Mouse (Mus musculus) spleen, adult 10 weeks (tissue): ENCODE measurements around the gene Clba1. TPM values are rescaled to one million over a fixed set of nuclear protein-coding genes. Genes with fewer than 3 reads are reported as not detected.

ENCODE experiments used
- polyA plus RNA-seq: library from polyadenylated mRNA; stranded (reverse); fragments of 350-450 nt; fragmentation: Illumina TruSeq; extraction: RNeasy Lipid Tissue Mini Kit (QIAGEN cat#74804); gene quantifications from one replicate; pipeline ENCODE4 v1.2.3, GENCODE M21; 2015; ENCODE audit warnings: low replicate concordance; ENCODE audit not compliant: insufficient read depth

Clba1 gene
- polyA plus RNA-seq = 0.54 TPM

GRCm38 (mm10) chr12:112808587-112809364, at the start of gene Clba1:
Clba1 (plus strand) TSS chr12:112808937.

GRCm38 (mm10) chr12:112760154-112760926, 48.4 kb upstream of the Clba1 start, which contains the start of gene Pld4:
Pld4 (plus strand) TSS chr12:112760655.

GRCm38 (mm10) chr12:112801864-112802846, 6.6 kb upstream of the Clba1 start, which contains the start of gene Ahnak2:
Ahnak2 (minus strand) TSS chr12:112802657.

GRCm38 (mm10) chr12:112829244-112829864, 20.6 kb downstream of the Clba1 start, which contains the start of gene Cdca4:
Cdca4 (minus strand) TSS chr12:112829423.

Other genes starting within 250 kb of the Clba1 start
- gene Inf2, start 220.2 kb upstream of the Clba1 start, polyA plus RNA-seq = 12.3 TPM
- 7.2 TPM for gene Adssl1, start 188.9 kb upstream of the Clba1 start, polyA plus RNA-seq
- 12.7 TPM for gene Siva1, start 164.3 kb upstream of the Clba1 start, polyA plus RNA-seq
- gene Akt1, start 134.1 kb upstream of the Clba1 start, polyA plus RNA-seq = 39.7 TPM
- gene Zbtb42, start 130.1 kb upstream of the Clba1 start, polyA plus RNA-seq = 1.7 TPM
- 4.6 TPM for gene Cep170b, start 88.5 kb upstream of the Clba1 start, polyA plus RNA-seq
- 283 TPM for gene Pld4, start 48.3 kb upstream of the Clba1 start, polyA plus RNA-seq
- gene Ahnak2, start 6.3 kb upstream of the Clba1 start, polyA plus RNA-seq = 0.35 TPM
- gene Cdca4, start 20.5 kb downstream of the Clba1 start, polyA plus RNA-seq = 32.7 TPM
- gene Gpr132, start 59.3 kb downstream of the Clba1 start, polyA plus RNA-seq = 61.1 TPM
- gene Jag2, start 120.8 kb downstream of the Clba1 start, polyA plus RNA-seq = 0.64 TPM
- gene Nudt14, start 133.2 kb downstream of the Clba1 start, polyA plus RNA-seq = 5.9 TPM
- gene Btbd6, start 167.5 kb downstream of the Clba1 start, polyA plus RNA-seq = 8.2 TPM
- gene Brf1, start 191.8 kb downstream of the Clba1 start, polyA plus RNA-seq = 127 TPM
- gene Pacs2, start 205.6 kb downstream of the Clba1 start, polyA plus RNA-seq = 28.9 TPM